Mouse (Mus musculus): ENCODE measurements around the gene Atrip.

GRCm38 (mm10) chr9:109027521-109027920 lies 46.4 kb downstream of the Atrip start:
- TF ChIP-seq CTCF (IDR thresholded peaks at IDR 0.05; ENCODE audit: borderline replicate concordance, insufficient read depth, low read depth, low read length) = no peak
- no peak for TF ChIP-seq POLR2A (IDR thresholded peaks at IDR 0.05; ENCODE audit: borderline replicate concordance, insufficient read depth, low read length)

Data from cerebellum, adult 2 months (tissue).